Mouse (Mus musculus) gastrocnemius, adult 8-10 months (tissue): ENCODE data around the gene Otogl. TPM values are rescaled to one million over a fixed set of nuclear protein-coding genes. Genes with fewer than 3 reads are reported as not detected.
"Not testable (repeated sequence)": the region's sequence is repeated elsewhere in the genome, so short reads cannot be mapped to it uniquely, and the experiment has no call there.

Experiments
- DNase-seq, 2 experiments: peaks; one replicate each; pipeline ENCODE4 v3.0.0; 2022; ENCODE audit warnings: low spot score in 2 of 2
- total RNA-seq, 4 experiments: library from RNA; stranded (reverse); gene quantifications; 2 replicates each; pipeline ENCODE4 v1.2.4; 2022

Otogl gene
- total RNA-seq, 4 experiments from 2014 or later, result 0.10 TPM; not detected in 3

- DNase-seq, result no peak
These were observed 101.1 kb downstream of the Otogl start for GRCm38 (mm10) chr10:107810649-107811398.

GRCm38 (mm10) chr10:107805203-107805602 lies 106.7 kb downstream of the Otogl start:
- no peak for DNase-seq

- not testable (repeated sequence) for DNase-seq
These were observed 107.6 kb downstream of the Otogl start for GRCm38 (mm10) chr10:107804285-107804684.

GRCm38 (mm10) chr10:107799671-107800353 lies 112.1 kb downstream of the Otogl start:
- peak in 1 of 2 experiments; percentile 6 for DNase-seq

GRCm38 (mm10) chr10:107794812-107795756 lies 116.8 kb downstream of the Otogl start:
- DNase-seq, result no peak

GRCm38 (mm10) chr10:107792491-107792890 lies 119.4 kb downstream of the Otogl start:
- DNase-seq, result no peak

- no peak for DNase-seq
These were observed 132.4 kb downstream of the Otogl start for GRCm38 (mm10) chr10:107779548-107779947.

- DNase-seq, result no peak
These were observed 152.3 kb downstream of the Otogl start for GRCm38 (mm10) chr10:107759624-107760023.

- no peak for DNase-seq
These were observed 158.5 kb downstream of the Otogl start for GRCm38 (mm10) chr10:107753471-107753870.

- no peak for DNase-seq
These were observed 159.4 kb downstream of the Otogl start for GRCm38 (mm10) chr10:107752351-107753143.

- DNase-seq, result no peak
These were observed 160.0 kb downstream of the Otogl start for GRCm38 (mm10) chr10:107751944-107752343.

GRCm38 (mm10) chr10:107747566-107747965 lies 164.4 kb downstream of the Otogl start:
- no peak for DNase-seq

- no peak for DNase-seq
These were observed 165.2 kb downstream of the Otogl start for GRCm38 (mm10) chr10:107746717-107747116.

- no peak for DNase-seq
These were observed 172.1 kb downstream of the Otogl start for GRCm38 (mm10) chr10:107739815-107740214.

- DNase-seq, result no peak
These were observed 174.2 kb downstream of the Otogl start for GRCm38 (mm10) chr10:107737743-107738142.

- no peak for DNase-seq
These were observed 176.5 kb downstream of the Otogl start for GRCm38 (mm10) chr10:107735448-107735847.

GRCm38 (mm10) chr10:107734327-107734726 lies 177.6 kb downstream of the Otogl start:
- no peak for DNase-seq

- no peak for DNase-seq
These were observed 186.3 kb downstream of the Otogl start for GRCm38 (mm10) chr10:107725631-107726030.

- DNase-seq, result no peak
These were observed 192.1 kb downstream of the Otogl start, which contains the start of gene Ptprq for GRCm38 (mm10) chr10:107719806-107720205. TSS of gene Ptprq (minus strand) at chr10:107720051.
